Mouse (Mus musculus) skeletal muscle tissue, adult 2 months (tissue): ENCODE results near the gene Hlcs.

ENCODE experiments used
- DNase-seq: peaks from one replicate; pipeline ENCODE4 v3.0.0-alpha.2; 2012; ENCODE audit warnings: low read depth, low spot score

The Hlcs gene

GRCm38 (mm10) chr16:94290073-94290999 lies 23.0 kb downstream of the Hlcs start:
- peak; percentile 60 for DNase-seq

- no peak for DNase-seq
These were observed 24.0 kb downstream of the Hlcs start for GRCm38 (mm10) chr16:94289138-94290072.

GRCm38 (mm10) chr16:94287826-94288225 lies 25.5 kb downstream of the Hlcs start:
- DNase-seq: no peak

GRCm38 (mm10) chr16:94283972-94284371 lies 29.4 kb downstream of the Hlcs start:
- DNase-seq: no peak

DNA sequence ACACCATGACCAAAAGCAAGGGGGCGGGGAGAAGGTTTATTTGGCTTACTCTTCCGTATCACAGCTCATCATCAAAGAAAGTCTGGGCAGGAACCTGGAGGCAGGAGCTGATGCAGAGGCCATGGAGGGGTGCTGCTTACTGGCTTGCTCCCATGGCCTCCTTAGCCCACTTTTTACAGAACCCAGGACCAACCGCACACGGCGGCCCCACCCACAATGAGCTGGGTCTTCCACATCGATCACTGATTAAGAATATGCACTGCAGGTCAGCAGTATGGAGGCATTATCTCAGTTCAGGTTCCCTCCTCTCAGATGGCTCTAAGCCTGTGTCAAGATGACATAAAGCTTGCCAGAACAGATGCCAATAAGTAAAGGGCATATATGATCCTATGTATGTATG lies 42.5 kb downstream of the Hlcs start:
- no peak for DNase-seq

GRCm38 (mm10) chr16:94269635-94270034 lies 43.7 kb downstream of the Hlcs start:
- DNase-seq: peak; percentile 76

DNA sequence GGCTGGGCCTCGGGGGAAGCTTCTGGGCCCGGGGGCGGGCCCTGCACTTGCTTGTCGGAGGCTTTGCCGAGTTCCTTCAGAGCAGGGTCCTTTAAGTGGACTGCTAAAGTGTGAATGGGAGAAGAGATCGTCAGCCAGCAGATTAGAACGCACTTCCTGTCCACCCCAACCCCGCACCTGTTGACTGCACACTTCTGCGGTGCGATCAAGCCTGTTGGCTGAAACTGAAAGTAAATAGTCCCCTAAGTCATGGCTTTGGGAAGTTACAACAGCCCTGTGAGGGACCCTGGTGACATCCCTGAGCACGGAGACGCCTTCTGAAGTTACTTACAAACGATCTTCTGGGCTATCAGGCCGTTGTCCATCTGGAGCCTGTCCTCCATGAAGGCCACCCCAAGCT lies 45.2 kb downstream of the Hlcs start:
- DNase-seq: no peak

- no peak for DNase-seq
These were observed 48.8 kb downstream of the Hlcs start for GRCm38 (mm10) chr16:94264611-94265010.

GRCm38 (mm10) chr16:94262501-94262900 lies 50.9 kb downstream of the Hlcs start:
- no peak for DNase-seq

DNA sequence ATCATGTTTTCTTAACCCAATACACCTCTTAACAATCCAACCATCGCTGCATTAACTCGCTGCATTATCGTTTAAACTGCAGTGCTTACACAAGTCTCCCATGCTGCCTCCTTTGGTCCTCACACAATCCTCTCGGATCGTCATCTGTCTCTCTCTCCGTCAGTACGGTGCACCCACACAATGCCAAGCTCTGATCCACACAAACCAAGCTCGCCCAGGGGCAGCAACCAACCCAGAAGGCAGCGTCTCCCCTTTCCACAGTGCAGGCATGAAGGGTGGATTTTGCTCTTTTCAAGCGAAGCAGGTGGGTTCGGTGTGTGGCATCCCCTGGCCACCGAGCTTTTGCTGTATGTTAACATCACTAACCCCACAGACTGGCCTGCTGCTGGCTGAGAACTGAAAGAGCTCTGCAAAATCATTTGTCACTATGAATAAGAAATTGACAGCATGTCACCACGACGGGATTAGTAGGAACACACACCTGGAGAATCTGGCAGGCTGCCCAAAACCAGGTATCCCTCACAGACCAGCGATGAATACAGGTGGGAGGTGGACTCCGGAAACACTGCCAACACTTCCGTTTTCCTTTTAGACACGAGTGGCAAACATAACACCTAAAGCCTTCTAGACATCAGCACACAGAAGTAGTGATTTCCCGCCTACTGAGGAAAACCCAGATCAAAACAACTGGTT lies 52.3 kb downstream of the Hlcs start:
- no peak for DNase-seq

- peak; percentile 55 for DNase-seq
These were observed 54.7 kb downstream of the Hlcs start for GRCm38 (mm10) chr16:94258366-94259310.

DNA sequence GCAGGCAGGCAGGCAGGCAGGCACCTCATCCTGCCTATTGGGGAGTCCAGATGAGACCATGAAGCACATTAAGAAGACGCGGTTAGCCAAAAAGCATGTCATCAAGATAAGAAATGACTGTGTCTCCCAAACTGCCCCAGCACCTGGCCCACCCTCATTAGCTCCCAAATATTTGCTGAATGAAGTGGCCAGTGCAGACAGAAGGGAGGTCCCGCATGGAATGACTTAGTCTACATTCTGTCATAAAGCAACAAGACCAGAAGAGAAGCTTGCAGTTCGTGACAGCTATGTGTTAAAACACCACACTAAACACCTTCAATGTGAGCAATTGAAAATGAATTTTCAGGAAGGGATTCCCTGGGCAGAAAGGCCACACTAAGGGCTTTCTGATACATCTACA lies 57.8 kb downstream of the Hlcs start:
- no peak for DNase-seq

DNA sequence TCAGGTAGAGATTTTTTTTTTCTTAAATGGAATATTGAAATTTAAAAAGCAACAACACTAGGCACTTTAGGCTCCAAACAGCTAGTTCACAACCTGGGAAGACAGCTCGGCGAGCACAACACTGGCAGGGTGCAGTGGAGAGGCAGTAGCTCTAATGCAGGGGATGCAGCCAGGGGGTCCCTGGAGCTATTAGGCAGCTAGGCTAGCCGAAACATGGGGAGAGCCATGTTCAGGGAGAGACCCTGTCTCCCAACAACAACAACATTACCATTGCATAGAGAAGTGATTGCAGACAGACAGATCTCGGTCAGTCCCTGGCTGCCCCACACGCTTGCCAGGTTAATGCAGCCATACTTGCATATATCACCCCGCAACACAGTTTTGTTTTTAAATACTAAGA lies 58.3 kb downstream of the Hlcs start:
- DNase-seq: no peak

DNA sequence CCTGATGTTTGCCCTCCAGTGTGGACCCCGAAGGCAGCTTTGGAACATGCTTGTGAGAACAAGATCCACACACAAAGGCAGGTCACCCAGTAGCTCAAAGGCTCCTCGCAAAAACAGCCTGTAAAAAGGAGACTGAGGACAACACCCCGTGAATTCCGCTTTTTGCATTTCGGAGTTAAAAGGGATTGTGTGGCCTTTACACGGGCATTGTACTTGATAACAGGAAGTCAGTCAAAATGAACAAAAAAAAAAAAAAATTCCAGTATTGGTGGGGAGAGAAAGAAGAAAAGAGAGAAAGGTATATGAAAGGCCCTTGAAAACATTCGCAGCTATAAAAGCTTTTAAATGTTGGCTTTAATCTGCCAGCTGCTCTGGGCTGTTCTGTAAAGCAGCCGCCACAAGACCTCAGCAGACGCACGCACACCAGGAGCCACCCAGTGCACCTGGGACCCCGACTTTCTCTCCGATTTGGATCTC lies 58.9 kb downstream of the Hlcs start:
- DNase-seq: no peak

- DNase-seq: no peak
These were observed 59.5 kb downstream of the Hlcs start for GRCm38 (mm10) chr16:94253671-94254414.

GRCm38 (mm10) chr16:94251756-94252155 lies 61.6 kb downstream of the Hlcs start:
- DNase-seq: no peak

GRCm38 (mm10) chr16:94250640-94251349 lies 62.6 kb downstream of the Hlcs start:
- no peak for DNase-seq

GRCm38 (mm10) chr16:94250136-94250535 lies 63.2 kb downstream of the Hlcs start:
- no peak for DNase-seq

DNA sequence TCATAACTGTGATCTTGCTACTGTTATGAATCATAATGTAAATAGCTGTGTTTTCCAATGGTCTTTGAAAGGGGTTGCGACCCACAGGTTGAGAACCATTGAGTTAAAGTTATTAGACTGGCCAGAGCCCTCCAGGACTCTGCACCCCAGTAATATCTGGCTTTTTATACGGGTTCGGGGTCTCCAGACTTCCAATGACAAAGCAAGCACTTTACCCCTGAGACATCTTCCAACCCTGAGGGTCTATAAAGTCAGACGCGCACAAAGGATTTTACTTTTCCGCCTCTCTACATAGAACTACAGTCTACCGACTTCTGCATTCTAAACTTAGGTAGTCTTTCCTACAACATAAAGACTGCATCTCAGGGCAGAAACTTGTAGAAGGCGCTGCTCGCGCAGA lies 63.7 kb downstream of the Hlcs start:
- DNase-seq: no peak
